Mouse (Mus musculus) spleen, adult 2 months (tissue): ENCODE measurements around the gene Mtch1.

Experiments
- CTCF ChIP-seq: fragments of 200-500 bp; IDR thresholded peaks from 2 replicates; pipeline ENCODE4 v1.5.1; 2011; ENCODE audit warnings: mild to moderate bottlenecking, inconsistent platforms; ENCODE audit not compliant: insufficient read depth, insufficient read length, insufficient replicate concordance; ENCODE audit errors: extremely low read depth
- POLR2A ChIP-seq: fragments of 200-500 bp; IDR thresholded peaks from 2 replicates; pipeline ENCODE4 v1.6.1; 2011; ENCODE audit warnings: low read depth, low read length, inconsistent platforms

GRCm38 (mm10) chr17:29395381-29395780 lies 47.6 kb upstream of the Mtch1 start:
- TF ChIP-seq CTCF (no peak), POLR2A (no peak)
